ENCODE assay signal across 7 mouse cellular contexts in genomic region chr16:13371740-13372287, GRCm38 (mm10).
DNase-seq lines count a peak whose midpoint lies in the region; ATAC-seq and TF ChIP-seq lines count a peak whose summit lies in the region.

No protein-coding gene starts in this region.

- no peak overlapping the region for H3K9ac ChIP-seq in embryonic facial prominence, embryonic 15.5 days
- 0 out of 2 replicates have a peak overlapping the region, but pooled peaks have one; percentile 0 for H3K9ac ChIP-seq in heart, adult 2 months (ENCODE audit: low read depth, low read length)
- no peak overlapping the region for H3K9ac ChIP-seq in limb, embryonic 11.5 days (ENCODE audit: low read length)
- H3K9ac ChIP-seq in midbrain, embryonic 11.5 days (ENCODE audit: low read length): no peak overlapping the region
- no peak overlapping the region for H3K9ac ChIP-seq in stomach, embryonic 14.5 days (replicated peaks; ENCODE audit: low read depth, low read length)

- peaks cover 21% of the 10 kb centered on the region for H3K4me1 ChIP-seq in embryonic facial prominence, embryonic 15.5 days
- H3K4me1 ChIP-seq in heart, adult 2 months (ENCODE audit: control insufficient read depth, insufficient read depth, low read length): peaks cover 19% of the 10 kb centered on the region
- H3K4me1 ChIP-seq in limb, embryonic 11.5 days (ENCODE audit: control insufficient read depth, insufficient read depth, low read length): no peaks in the 10 kb centered on the region
- H3K4me1 ChIP-seq in midbrain, embryonic 11.5 days (ENCODE audit: control insufficient read depth, insufficient read depth, low read length): peaks cover 5% of the 10 kb centered on the region; the same call in 1 of the 2 replicates
- peaks cover 15% of the 10 kb centered on the region for H3K4me1 ChIP-seq in stomach, embryonic 14.5 days (ENCODE audit: control insufficient read depth, insufficient read depth, low read length)

- no peaks in the 10 kb centered on the region for H3K79me2 ChIP-seq in heart, adult 2 months (replicated peaks; ENCODE audit: control insufficient read depth, insufficient read depth, low read length)

- H3K4me2 ChIP-seq in embryonic facial prominence, embryonic 15.5 days (replicated peaks): no peak overlapping the region
- H3K4me2 ChIP-seq in limb, embryonic 11.5 days (ENCODE audit: low read depth, severe bottlenecking): no peak overlapping the region
- no peak overlapping the region for H3K4me2 ChIP-seq in midbrain, embryonic 11.5 days
- H3K4me2 ChIP-seq in stomach, embryonic 14.5 days (replicated peaks; ENCODE audit: low read depth, low read length): no peak overlapping the region

- no peak for ATAC-seq in embryonic facial prominence, embryonic 15.5 days (ENCODE audit: insufficient number of reproducible peaks, low FRiP score, low TSS enrichment, low read depth)
- peak; percentile 54; the same call in 1 of the 2 replicates for ATAC-seq in limb, embryonic 11.5 days (ENCODE audit: insufficient number of reproducible peaks, low FRiP score, low TSS enrichment, low read depth)
- ATAC-seq in midbrain, embryonic 11.5 days (ENCODE audit: low FRiP score): peak; percentile 84
- peak; percentile 47; the same call in 1 of the 2 replicates for ATAC-seq in stomach, embryonic 14.5 days (ENCODE audit: insufficient number of reproducible peaks, insufficient read depth, low FRiP score, low read depth)

- H3K27ac ChIP-seq in embryonic facial prominence, embryonic 15.5 days (replicated peaks): peak overlapping the region; percentile 39; the same call in 1 of the 2 replicates
- peak overlapping the region; percentile 32 for H3K27ac ChIP-seq in heart, adult 2 months
- no peak overlapping the region for H3K27ac ChIP-seq in limb, embryonic 11.5 days (replicated peaks; ENCODE audit: low read depth, low read length)
- H3K27ac ChIP-seq in midbrain, embryonic 11.5 days (ENCODE audit: low read depth, low read length): no peak overlapping the region
- H3K27ac ChIP-seq in stomach, embryonic 14.5 days (ENCODE audit: low read length): 0 out of 2 replicates have a peak overlapping the region, but pooled peaks have one; percentile 23

- DNase-seq in brain, embryonic 14.5 days (ENCODE audit: low read depth): peak; percentile 91
- DNase-seq in heart, adult 2 months: peak; percentile 90
- peak; percentile 79 to 90 for DNase-seq in kidney, adult 8-10 months
- DNase-seq in limb, embryonic 11.5 days (ENCODE audit: low spot score): peak; percentile 35
- no peak for DNase-seq in midbrain, embryonic 11.5 days (ENCODE audit: low spot score, missing footprints)

- WGBS in embryonic facial prominence, embryonic 15.5 days: 18% methylated on average over 11 of the region's 11 CpGs
- whole genome bisulfite sequencing in heart, adult 2 months: 3% methylated on average over 11 of the region's 11 CpGs
- 19% methylated on average over 11 of the region's 11 CpGs for WGBS in limb, embryonic 11.5 days
- 37% methylated on average over 11 of the region's 11 CpGs for WGBS in midbrain, embryonic 11.5 days
- 15% methylated on average over 11 of the region's 11 CpGs for WGBS in stomach, embryonic 14.5 days

- TF ChIP-seq CTCF in brain, embryonic 14.5 days (IDR thresholded peaks at IDR 0.05; ENCODE audit: borderline replicate concordance, extremely low read depth, insufficient read depth, insufficient read length): no peak
- TF ChIP-seq CTCF in heart, adult 2 months (IDR thresholded peaks at IDR 0.05): no peak

- intact Hi-C loops in heart, adult 2 months (cut with DNase I): loop anchor here (2.0 kb wide), 1 partner anchor 13 kb away; no protein-coding TSS in a partner anchor

- H3K4me3 ChIP-seq in embryonic facial prominence, embryonic 15.5 days (replicated peaks): no peak overlapping the region
- H3K4me3 ChIP-seq in heart, adult 2 months: no peak overlapping the region
- H3K4me3 ChIP-seq in limb, embryonic 11.5 days (ENCODE audit: low read depth, low read length): no peak overlapping the region
- no peak overlapping the region for H3K4me3 ChIP-seq in midbrain, embryonic 11.5 days (ENCODE audit: low read depth, low read length)
- no peak overlapping the region for H3K4me3 ChIP-seq in stomach, embryonic 14.5 days (ENCODE audit: low read depth, low read length)

- TF ChIP-seq EP300 in heart, adult 2 months (IDR thresholded peaks at IDR 0.05; ENCODE audit: insufficient read depth, low read depth, low read length): peak; percentile 74; the same call in 1 of the 2 replicates

- no peaks in the 10 kb centered on the region for H3K27me3 ChIP-seq in embryonic facial prominence, embryonic 15.5 days
- H3K27me3 ChIP-seq in heart, adult 2 months (ENCODE audit: control insufficient read depth, insufficient read depth, low read length): no peaks in the 10 kb centered on the region
- H3K27me3 ChIP-seq in limb, embryonic 11.5 days (ENCODE audit: control insufficient read depth, insufficient read depth, low read length): no peaks in the 10 kb centered on the region
- H3K27me3 ChIP-seq in midbrain, embryonic 11.5 days (ENCODE audit: control insufficient read depth, insufficient read depth, low read length): no peaks in the 10 kb centered on the region
- no peaks in the 10 kb centered on the region for H3K27me3 ChIP-seq in stomach, embryonic 14.5 days (ENCODE audit: control insufficient read depth, insufficient read depth, low read length)

- H3K36me3 ChIP-seq in embryonic facial prominence, embryonic 15.5 days: no peaks in the 10 kb centered on the region
- H3K36me3 ChIP-seq in heart, adult 2 months (ENCODE audit: control insufficient read depth, insufficient read depth, low read length): peaks cover 18% of the 10 kb centered on the region
- H3K36me3 ChIP-seq in limb, embryonic 11.5 days (ENCODE audit: control insufficient read depth, insufficient read depth, low read length): no peaks in the 10 kb centered on the region
- H3K36me3 ChIP-seq in midbrain, embryonic 11.5 days (ENCODE audit: control insufficient read depth, insufficient read depth, low read length): no peaks in the 10 kb centered on the region
- no peaks in the 10 kb centered on the region for H3K36me3 ChIP-seq in stomach, embryonic 14.5 days (ENCODE audit: control insufficient read depth, insufficient read depth, low read length)

- no peak for TF ChIP-seq POLR2A in brain, embryonic 14.5 days (IDR thresholded peaks at IDR 0.05; ENCODE audit: borderline replicate concordance, extremely low read depth, insufficient read depth, insufficient read length, poor library complexity, severe bottlenecking)
- no peak for TF ChIP-seq POLR2A in heart, adult 2 months (IDR thresholded peaks at IDR 0.05; ENCODE audit: insufficient read depth, low read depth, low read length)

- no peaks in the 10 kb centered on the region for H3K9me3 ChIP-seq in embryonic facial prominence, embryonic 15.5 days (replicated peaks)
- no peaks in the 10 kb centered on the region for H3K9me3 ChIP-seq in limb, embryonic 11.5 days (ENCODE audit: control insufficient read depth, low read length)
- H3K9me3 ChIP-seq in midbrain, embryonic 11.5 days (ENCODE audit: control insufficient read depth, low read length): no peaks in the 10 kb centered on the region
- H3K9me3 ChIP-seq in stomach, embryonic 14.5 days (ENCODE audit: control insufficient read depth, low read depth, low read length): no peaks in the 10 kb centered on the region

Comparison
In these comparisons a context has a peak if more than half of its experiments do, and no peak if none do; other contexts are left out.
1. H3K27ac ChIP-seq: peak in embryonic facial prominence, embryonic 15.5 days (single experiment), heart, adult 2 months (single experiment) and stomach, embryonic 14.5 days (single experiment); none in limb, embryonic 11.5 days (single experiment) and midbrain, embryonic 11.5 days (single experiment).